Mouse (Mus musculus): ENCODE results near the gene Rpl18. TPM values are rescaled to one million over a fixed set of nuclear protein-coding genes. Genes with fewer than 3 reads are reported as not detected.

Gene Rpl18
- 688 and 721 TPM in 2 replicates for polyA plus RNA-seq (2016; fragmentation: Nextera tagmentation; extraction: Ambion mirVana)

DNA sequence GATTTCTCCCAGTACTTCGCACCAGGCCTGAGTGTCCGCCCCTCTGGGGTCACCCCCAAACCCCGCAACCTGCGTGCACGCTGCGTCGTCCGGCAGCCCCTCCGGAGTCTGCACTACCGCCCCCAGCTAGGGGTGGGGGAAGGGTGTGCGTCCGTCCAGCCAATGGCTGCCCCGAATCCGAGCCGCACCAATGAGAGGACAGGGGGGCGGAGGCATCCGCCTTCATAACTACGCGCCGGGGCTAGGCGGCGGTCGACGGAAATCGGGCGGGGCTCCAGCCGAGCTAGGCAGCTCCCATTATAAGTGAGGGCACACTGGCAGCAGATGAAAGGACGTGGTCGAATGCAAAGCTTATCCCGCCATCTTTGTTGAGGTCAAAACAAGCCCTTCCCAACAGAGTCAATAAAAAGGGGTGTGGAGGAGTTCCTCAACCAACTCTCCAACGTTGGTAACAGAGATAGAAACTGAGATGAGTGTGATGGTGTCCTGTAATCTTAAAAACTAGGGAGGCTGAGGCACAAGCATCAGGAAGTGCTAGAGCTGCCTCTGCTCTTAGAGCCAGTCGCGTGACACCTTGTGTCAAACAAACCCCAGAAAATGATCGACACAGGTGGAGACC lies at the start of gene Rpl18:
Gene Rpl18, plus strand, starts transcription at position 368 of the 619 bp plus-strand sequence.
- Histone ChIP-seq H3K4me1 (peaks cover 53% of the 10 kb centered on the region), H3K27me3 (no peaks in the 10 kb centered on the region), H3K27ac (replicated peaks) (peak within 1 kb of the TSS; percentile 68), H3K4me3 (peak within 1 kb of the TSS; percentile 76), H3K9ac (replicated peaks) (peak within 1 kb of the TSS; percentile 98), H3K9me3 (no peaks in the 10 kb centered on the region), H3K4me2 (replicated peaks) (peak within 1 kb of the TSS; percentile 92), H3K36me3 (peaks cover 46% of the 10 kb centered on the region)
- ATAC-seq (ENCODE audit: low FRiP score, low read depth), result peak; percentile 90
- WGBS, result 7% methylated on average over 34 of the region's 34 CpGs

GRCm38 (mm10) chr7:45666161-45666560 lies 49.1 kb upstream of the Rpl18 start, which contains the start of gene Fut2:
Gene Fut2 (minus strand): TSS chr7:45666394.
- Histone ChIP-seq H3K4me2 (replicated peaks) (no peak within 1 kb of the TSS), H3K4me3 (no peak within 1 kb of the TSS), H3K27me3 (peaks cover 7% of the 10 kb centered on the region; the same call in 1 of the 2 replicates), H3K9ac (replicated peaks) (no peak within 1 kb of the TSS), H3K4me1 (no peaks in the 10 kb centered on the region), H3K36me3 (no peaks in the 10 kb centered on the region), H3K9me3 (no peaks in the 10 kb centered on the region), H3K27ac (replicated peaks) (no peak within 1 kb of the TSS)
- ATAC-seq (ENCODE audit: low FRiP score, low read depth), result no peak
- WGBS, result 87% methylated on average over 7 of the region's 7 CpGs

- no peak for ATAC-seq (ENCODE audit: low FRiP score, low read depth)
- no peaks in the 10 kb centered on the region for H3K4me1 ChIP-seq
- H3K27ac ChIP-seq (replicated peaks), result no peak overlapping the region
- H3K4me2 ChIP-seq (replicated peaks), result no peak overlapping the region
- no peak overlapping the region for H3K4me3 ChIP-seq
- H3K27me3 ChIP-seq, result peaks cover 10% of the 10 kb centered on the region; the same call in 1 of the 2 replicates
- H3K9me3 ChIP-seq, result no peaks in the 10 kb centered on the region
- no peaks in the 10 kb centered on the region for H3K36me3 ChIP-seq
- WGBS, result 78% methylated on average over 14 of the region's 14 CpGs
- no peak overlapping the region for H3K9ac ChIP-seq (replicated peaks)
Observed at GRCm38 (mm10) chr7:45667761-45668160, 47.5 kb upstream of the Rpl18 start.

GRCm38 (mm10) chr7:45668921-45669320 lies 46.3 kb upstream of the Rpl18 start:
- peaks cover 14% of the 10 kb centered on the region; the same call in 1 of the 2 replicates for H3K27me3 ChIP-seq
- WGBS, result 96% methylated on average over 9 of the region's 9 CpGs

GRCm38 (mm10) chr7:45677627-45678295 lies 37.5 kb upstream of the Rpl18 start:
- Histone ChIP-seq H3K4me3 (no peak overlapping the region), H3K27ac (replicated peaks) (no peak overlapping the region), H3K27me3 (0 out of 2 replicates have a peak, but pooled peaks cover 4% of the 10 kb centered on the region), H3K4me1 (peaks cover 5% of the 10 kb centered on the region; the same call in 1 of the 2 replicates), H3K9ac (replicated peaks) (no peak overlapping the region), H3K36me3 (no peaks in the 10 kb centered on the region), H3K9me3 (no peaks in the 10 kb centered on the region), H3K4me2 (replicated peaks) (no peak overlapping the region)
- WGBS, result 75% methylated on average over 7 of the region's 7 CpGs
- ATAC-seq (ENCODE audit: low FRiP score, low read depth), result no peak

More at GRCm38 (mm10) chr7:45668921-45669320, 46.3 kb upstream of the Rpl18 start:
- H3K36me3 ChIP-seq, result no peaks in the 10 kb centered on the region
- no peaks in the 10 kb centered on the region for H3K9me3 ChIP-seq
- H3K27ac ChIP-seq (replicated peaks), result no peak overlapping the region
- no peak overlapping the region for H3K9ac ChIP-seq (replicated peaks)
- ATAC-seq (ENCODE audit: low FRiP score, low read depth), result no peak
- no peak overlapping the region for H3K4me3 ChIP-seq
- no peak overlapping the region for H3K4me2 ChIP-seq (replicated peaks)
- H3K4me1 ChIP-seq, result no peaks in the 10 kb centered on the region

DNA sequence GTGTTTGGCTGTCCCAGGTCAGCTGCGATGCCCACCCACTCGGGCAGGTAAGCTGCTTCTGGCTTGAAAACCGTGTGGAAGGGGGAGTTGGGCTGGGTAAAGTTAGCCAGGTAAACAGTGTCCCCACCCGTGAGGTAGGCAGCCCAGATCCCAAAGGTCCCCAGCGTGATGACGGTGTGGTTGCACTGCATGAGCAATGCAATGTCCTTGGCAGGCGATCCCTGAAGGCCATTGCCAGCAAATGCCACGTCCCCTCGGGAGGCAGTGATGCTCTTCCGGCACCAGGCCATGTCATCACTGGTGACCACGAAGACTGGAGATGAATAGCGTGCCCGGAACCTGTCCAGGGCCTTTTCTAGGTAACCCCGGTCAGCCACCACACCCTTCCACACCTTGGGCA lies 36.7 kb upstream of the Rpl18 start:
- H3K4me2 ChIP-seq (replicated peaks), result no peak overlapping the region
- 0 out of 2 replicates have a peak, but pooled peaks cover 4% of the 10 kb centered on the region for H3K27me3 ChIP-seq
- no peak overlapping the region for H3K9ac ChIP-seq (replicated peaks)
- H3K4me3 ChIP-seq, result no peak overlapping the region
- H3K9me3 ChIP-seq, result no peaks in the 10 kb centered on the region
- no peak overlapping the region for H3K27ac ChIP-seq (replicated peaks)
- H3K4me1 ChIP-seq, result peaks cover 5% of the 10 kb centered on the region; the same call in 1 of the 2 replicates
- ATAC-seq (ENCODE audit: low FRiP score, low read depth), result no peak
- 92% methylated on average over 14 of the region's 14 CpGs for WGBS
- no peaks in the 10 kb centered on the region for H3K36me3 ChIP-seq

DNA sequence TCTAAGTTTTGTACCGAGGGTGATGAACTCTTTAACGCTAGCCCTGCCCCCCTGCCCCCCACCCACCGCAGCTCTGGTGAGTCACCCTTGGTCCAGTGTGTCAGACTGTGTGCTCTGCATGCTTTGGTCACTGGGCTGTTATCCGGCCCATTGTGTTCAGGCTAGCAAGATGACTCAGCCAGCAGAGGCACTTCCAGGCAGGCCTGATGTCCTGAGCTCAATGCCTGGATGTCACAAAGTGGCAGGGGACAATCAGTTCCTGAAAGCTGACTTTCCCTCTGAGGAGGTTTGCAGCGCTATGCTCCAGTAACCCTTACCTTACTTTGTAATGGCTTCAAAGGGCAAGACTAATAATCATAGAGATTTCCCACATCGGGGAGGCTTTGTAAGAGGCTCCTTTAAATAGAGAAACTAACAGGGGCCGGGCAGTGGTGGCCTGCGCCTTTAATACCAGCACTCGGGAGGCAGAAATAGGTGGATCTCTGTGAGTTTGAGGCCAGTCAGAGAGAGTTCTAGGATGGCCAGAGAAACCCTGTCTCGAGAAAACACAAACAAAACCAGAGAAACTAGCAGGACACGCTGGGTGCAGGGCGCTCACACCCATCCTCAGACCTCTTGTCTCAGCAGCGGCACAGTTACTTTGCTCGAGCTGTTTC lies 35.2 kb upstream of the Rpl18 start:
- H3K27me3 ChIP-seq, result peaks cover 7% of the 10 kb centered on the region; the same call in 1 of the 2 replicates
- no peak overlapping the region for H3K9ac ChIP-seq (replicated peaks)
- H3K27ac ChIP-seq (replicated peaks), result no peak overlapping the region
- H3K4me3 ChIP-seq, result no peak overlapping the region
- no peak overlapping the region for H3K4me2 ChIP-seq (replicated peaks)
- WGBS, result 67% methylated on average over 14 of the region's 14 CpGs
- H3K4me1 ChIP-seq, result peaks cover 5% of the 10 kb centered on the region; the same call in 1 of the 2 replicates
- H3K9me3 ChIP-seq, result no peaks in the 10 kb centered on the region
- ATAC-seq (ENCODE audit: low FRiP score, low read depth), result no peak
- H3K36me3 ChIP-seq, result no peaks in the 10 kb centered on the region

- no peak overlapping the region for H3K27ac ChIP-seq (replicated peaks)
- no peak overlapping the region for H3K9ac ChIP-seq (replicated peaks)
- H3K36me3 ChIP-seq, result no peaks in the 10 kb centered on the region
- H3K9me3 ChIP-seq, result no peaks in the 10 kb centered on the region
- H3K4me1 ChIP-seq, result peaks cover 5% of the 10 kb centered on the region; the same call in 1 of the 2 replicates
- H3K4me3 ChIP-seq, result no peak overlapping the region
- no peak overlapping the region for H3K4me2 ChIP-seq (replicated peaks)
- ATAC-seq (ENCODE audit: low FRiP score, low read depth), result no peak
- WGBS, result 86% methylated on average over 8 of the region's 8 CpGs
- H3K27me3 ChIP-seq, result peaks cover 17% of the 10 kb centered on the region; the same call in 1 of the 2 replicates
Observed at GRCm38 (mm10) chr7:45681046-45681736, 34.1 kb upstream of the Rpl18 start.

DNA sequence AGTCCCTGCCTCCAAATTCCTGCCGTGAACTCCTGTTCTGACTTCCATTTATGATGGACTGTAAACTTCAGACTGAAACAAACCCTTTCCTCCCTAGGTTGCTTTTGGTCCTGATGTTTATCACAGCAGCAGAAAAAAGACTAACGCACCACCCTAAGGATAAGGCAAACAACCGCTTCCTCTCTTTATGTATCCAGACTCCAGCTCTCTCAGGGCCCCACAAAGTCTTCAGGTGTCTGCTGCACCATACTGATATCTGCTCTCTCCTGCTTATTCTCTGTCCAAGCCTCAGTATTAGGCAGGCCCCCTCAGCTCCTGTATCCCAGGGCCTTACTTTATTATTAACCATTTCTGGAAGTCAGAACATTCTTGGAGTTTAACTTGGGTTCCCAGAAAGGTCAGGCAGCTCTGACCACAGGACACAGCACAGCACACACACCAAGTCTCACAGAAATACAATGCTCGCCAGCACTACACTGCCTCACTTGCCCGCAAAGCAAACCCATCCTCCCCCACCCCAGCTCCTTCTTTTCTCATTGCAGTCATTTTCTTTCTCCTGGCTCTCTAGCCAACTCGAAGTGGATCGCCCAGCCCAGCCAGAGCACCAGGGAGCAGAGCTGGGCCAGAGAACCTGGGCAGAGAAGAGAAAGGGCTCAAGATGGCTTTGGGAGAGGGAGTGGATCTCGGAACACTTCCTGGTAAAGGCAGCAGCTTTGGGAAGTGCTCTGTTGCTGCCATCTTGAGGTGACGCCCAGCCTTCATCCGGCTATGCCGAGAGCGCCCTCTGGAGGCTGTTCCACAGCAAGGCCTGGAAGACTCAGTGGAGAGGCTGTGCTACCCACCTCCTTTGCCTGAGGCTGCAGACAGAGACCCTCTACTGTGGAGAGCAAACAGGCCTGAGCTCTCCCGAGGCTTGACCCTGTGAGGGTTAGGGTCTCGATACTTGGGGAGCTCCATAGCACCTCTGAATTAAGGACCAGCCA lies 32.8 kb upstream of the Rpl18 start:
- H3K27me3 ChIP-seq, result peaks cover 24% of the 10 kb centered on the region
- WGBS, result 28% methylated on average over 14 of the region's 14 CpGs
- peak; percentile 88 for ATAC-seq (ENCODE audit: low FRiP score, low read depth)
- H3K9me3 ChIP-seq, result no peaks in the 10 kb centered on the region
- H3K9ac ChIP-seq (replicated peaks), result peak overlapping the region; percentile 45; the same call in 1 of the 2 replicates
- H3K4me3 ChIP-seq, result peak overlapping the region; percentile 17; the same call in 1 of the 2 replicates
- H3K36me3 ChIP-seq, result no peaks in the 10 kb centered on the region
- H3K4me2 ChIP-seq (replicated peaks), result peak overlapping the region; percentile 38; the same call in 1 of the 2 replicates
- H3K27ac ChIP-seq (replicated peaks), result peak overlapping the region; percentile 69
- H3K4me1 ChIP-seq, result peaks cover 5% of the 10 kb centered on the region; the same call in 1 of the 2 replicates

GRCm38 (mm10) chr7:45683396-45684050 lies 31.7 kb upstream of the Rpl18 start, which contains the start of gene Ntn5:
Gene Ntn5 (plus strand): TSS chr7:45684022.
- no peak within 1 kb of the TSS for H3K9ac ChIP-seq (replicated peaks)
- no peak within 1 kb of the TSS for H3K4me2 ChIP-seq (replicated peaks)
- H3K4me3 ChIP-seq, result no peak within 1 kb of the TSS
- no peaks in the 10 kb centered on the region for H3K9me3 ChIP-seq
- WGBS, result 75% methylated on average over 7 of the region's 7 CpGs
- 0 out of 2 replicates have a peak, but pooled peaks have one; percentile 8 for ATAC-seq (ENCODE audit: low FRiP score, low read depth)
- H3K27me3 ChIP-seq, result peaks cover 24% of the 10 kb centered on the region
- peaks cover 5% of the 10 kb centered on the region; the same call in 1 of the 2 replicates for H3K4me1 ChIP-seq
- H3K27ac ChIP-seq (replicated peaks), result no peak within 1 kb of the TSS
- no peaks in the 10 kb centered on the region for H3K36me3 ChIP-seq
